ENCODE assay signal across 9 mouse cellular contexts in the genomic region with DNA sequence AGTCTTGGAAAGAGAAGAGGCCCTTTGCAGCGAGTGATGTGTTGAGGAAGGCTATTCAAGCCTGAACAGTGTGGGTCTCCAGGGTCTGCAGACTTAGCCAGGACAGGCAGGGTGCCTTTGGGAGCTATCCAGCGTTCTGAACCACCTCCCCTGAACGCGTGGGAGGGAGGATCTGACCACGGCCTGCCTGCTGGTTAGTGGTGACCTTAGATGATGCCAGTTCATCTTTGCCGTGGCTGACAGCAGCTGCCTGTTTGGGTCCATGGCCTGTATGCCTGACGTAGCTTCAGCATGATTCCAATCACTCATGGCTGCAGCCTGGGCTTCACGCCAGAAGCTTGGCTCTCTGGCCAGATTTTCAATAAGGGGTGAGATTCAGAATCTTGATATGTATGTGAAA. TPM values are rescaled to one million over a fixed set of nuclear protein-coding genes. Genes with fewer than 3 reads are reported as not detected.
A peak's percentile ranks its signal among the peaks of the same experiment; 100 is the strongest.
DNase-seq lines count a peak whose midpoint lies in the region; ATAC-seq and TF ChIP-seq lines count a peak whose summit lies in the region.
"Had no signal": no experiment of that assay in that cellular context is flagged by ENCODE, and none has a peak within 500 bp of the region (broad histone marks: within the 10 kb centered on the region; RNA-seq: fewer than 3 reads in every experiment).

No protein-coding gene starts in this region.

- no peak overlapping the region for H3K27ac ChIP-seq in forebrain, postnatal 0 days (ENCODE audit: low read depth, low read length)
- no peak overlapping the region for H3K27ac ChIP-seq in forebrain, embryonic 15.5 days (replicated peaks)
- no peak overlapping the region for H3K27ac ChIP-seq in midbrain, embryonic 10.5 days (replicated peaks)
- no peak overlapping the region for H3K27ac ChIP-seq in midbrain, embryonic 11.5 days (ENCODE audit: low read depth, low read length)
- H3K27ac ChIP-seq in stomach, postnatal 0 days (replicated peaks), result no peak overlapping the region
- H3K27ac ChIP-seq: liver, embryonic 15.5 days had no signal

- H3K36me3 ChIP-seq in forebrain, postnatal 0 days (ENCODE audit: insufficient read depth), result no peaks in the 10 kb centered on the region
- no peaks in the 10 kb centered on the region for H3K36me3 ChIP-seq in forebrain, embryonic 15.5 days
- H3K36me3 ChIP-seq in midbrain, embryonic 10.5 days, result no peaks in the 10 kb centered on the region
- no peaks in the 10 kb centered on the region for H3K36me3 ChIP-seq in midbrain, embryonic 11.5 days (ENCODE audit: control insufficient read depth, insufficient read depth, low read length)
- no peaks in the 10 kb centered on the region for H3K36me3 ChIP-seq in stomach, postnatal 0 days (ENCODE audit: control insufficient read depth, insufficient read depth, low read length)
- H3K36me3 ChIP-seq: liver, embryonic 15.5 days had no signal

- no peak overlapping the region for H3K4me2 ChIP-seq in forebrain, postnatal 0 days (ENCODE audit: low read depth)
- H3K4me2 ChIP-seq in forebrain, embryonic 15.5 days (replicated peaks), result no peak overlapping the region
- H3K4me2 ChIP-seq in midbrain, embryonic 11.5 days, result no peak overlapping the region
- no peak overlapping the region for H3K4me2 ChIP-seq in stomach, postnatal 0 days (replicated peaks; ENCODE audit: low read depth)
- H3K4me2 ChIP-seq: liver, embryonic 15.5 days had no signal

- no peak overlapping the region for H3K4me3 ChIP-seq in forebrain, postnatal 0 days (ENCODE audit: low read depth, low read length)
- H3K4me3 ChIP-seq in forebrain, embryonic 15.5 days, result no peak overlapping the region
- no peak overlapping the region for H3K4me3 ChIP-seq in midbrain, embryonic 10.5 days
- H3K4me3 ChIP-seq in midbrain, embryonic 11.5 days (ENCODE audit: low read depth, low read length), result no peak overlapping the region
- H3K4me3 ChIP-seq in stomach, postnatal 0 days (ENCODE audit: low read depth, low read length), result no peak overlapping the region
- H3K4me3 ChIP-seq: liver, embryonic 15.5 days had no signal

- no peak for TF ChIP-seq EP300 in stomach, postnatal 0 days (optimal IDR thresholded peaks at IDR 0.05)

- H3K9me3 ChIP-seq in forebrain, postnatal 0 days (ENCODE audit: low read length), result no peaks in the 10 kb centered on the region
- no peaks in the 10 kb centered on the region for H3K9me3 ChIP-seq in forebrain, embryonic 15.5 days
- no peaks in the 10 kb centered on the region for H3K9me3 ChIP-seq in midbrain, embryonic 10.5 days (replicated peaks)
- H3K9me3 ChIP-seq in midbrain, embryonic 11.5 days (ENCODE audit: control insufficient read depth, low read length), result no peaks in the 10 kb centered on the region
- no peaks in the 10 kb centered on the region for H3K9me3 ChIP-seq in stomach, postnatal 0 days (ENCODE audit: control insufficient read depth, low read length)
- H3K9me3 ChIP-seq: liver, embryonic 15.5 days had no signal

- no peak for TF ChIP-seq CTCF in forebrain, postnatal 0 days (IDR thresholded peaks at IDR 0.05; ENCODE audit: low read depth)
- no peak for TF ChIP-seq CTCF in stomach, postnatal 0 days (IDR thresholded peaks at IDR 0.05; ENCODE audit: low read depth)

- H3K4me1 ChIP-seq in forebrain, postnatal 0 days (ENCODE audit: insufficient read depth), result peaks cover 17% of the 10 kb centered on the region; the same call in 1 of the 2 replicates
- peaks cover 25% of the 10 kb centered on the region for H3K4me1 ChIP-seq in forebrain, embryonic 15.5 days
- peaks cover 33% of the 10 kb centered on the region for H3K4me1 ChIP-seq in midbrain, embryonic 10.5 days
- 0 out of 2 replicates have a peak, but pooled peaks cover 4% of the 10 kb centered on the region for H3K4me1 ChIP-seq in midbrain, embryonic 11.5 days (ENCODE audit: control insufficient read depth, insufficient read depth, low read length)
- no peaks in the 10 kb centered on the region for H3K4me1 ChIP-seq in stomach, postnatal 0 days (replicated peaks; ENCODE audit: control insufficient read depth, insufficient read depth)
- H3K4me1 ChIP-seq: liver, embryonic 15.5 days had no signal

- WGBS in forebrain, postnatal 0 days, result 14% methylated on average over 8 of the region's 8 CpGs
- 8% methylated on average over 8 of the region's 8 CpGs for WGBS in forebrain, embryonic 15.5 days
- WGBS in midbrain, embryonic 10.5 days, result 25% methylated on average over 8 of the region's 8 CpGs
- WGBS in midbrain, embryonic 11.5 days, result 26% methylated on average over 8 of the region's 8 CpGs
- 16% methylated on average over 8 of the region's 8 CpGs for WGBS in stomach, postnatal 0 days

- no peak for ATAC-seq in forebrain, postnatal 0 days
- ATAC-seq in forebrain, embryonic 15.5 days (replicated peaks), result no peak
- ATAC-seq in midbrain, embryonic 11.5 days (ENCODE audit: low FRiP score), result no peak
- ATAC-seq in stomach, postnatal 0 days (ENCODE audit: low FRiP score, low TSS enrichment), result no peak
- ATAC-seq in activated CD4-positive, CD25-positive, alpha-beta regulatory T cell, adult 4 months, result no peak

- peak; percentile 35 for DNase-seq in forebrain, postnatal 0 days
- DNase-seq in midbrain, embryonic 10.5 days (ENCODE audit: low spot score), result peak; percentile 46
- no peak for DNase-seq in midbrain, embryonic 11.5 days (ENCODE audit: low spot score, missing footprints)
- DNase-seq in cerebellum, postnatal 10 days, result peak; percentile 85 to 89
- DNase-seq in kidney, postnatal 4 days, result peak; percentile 80 to 83
- DNase-seq in stomach, postnatal 0 days (ENCODE audit: low spot score), result peak; percentile 50

- no peak overlapping the region for H3K9ac ChIP-seq in forebrain, postnatal 0 days
- no peak overlapping the region for H3K9ac ChIP-seq in forebrain, embryonic 15.5 days (replicated peaks)
- no peak overlapping the region for H3K9ac ChIP-seq in midbrain, embryonic 11.5 days (ENCODE audit: low read length)
- no peak overlapping the region for H3K9ac ChIP-seq in stomach, postnatal 0 days (ENCODE audit: low read length)
- H3K9ac ChIP-seq: liver, embryonic 15.5 days had no signal

- H3K27me3 ChIP-seq in forebrain, postnatal 0 days (ENCODE audit: insufficient read depth, low read length), result no peaks in the 10 kb centered on the region
- no peaks in the 10 kb centered on the region for H3K27me3 ChIP-seq in forebrain, embryonic 15.5 days
- no peaks in the 10 kb centered on the region for H3K27me3 ChIP-seq in midbrain, embryonic 10.5 days (ENCODE audit: low read depth, poor library complexity, severe bottlenecking)
- no peaks in the 10 kb centered on the region for H3K27me3 ChIP-seq in midbrain, embryonic 11.5 days (ENCODE audit: control insufficient read depth, insufficient read depth, low read length)
- H3K27me3 ChIP-seq in stomach, postnatal 0 days (ENCODE audit: control insufficient read depth, insufficient read depth, low read length), result no peaks in the 10 kb centered on the region
- H3K27me3 ChIP-seq: liver, embryonic 15.5 days had no signal

RNA-seq across cellular contexts. Expression of gene Fam219a, which starts 23.4 kb away (rescaled TPM):
- 76.6 and 95.8 TPM in 2 replicates for total RNA-seq in forebrain, postnatal 0 days (2014; rRNA removed)
- polyA plus RNA-seq in forebrain, postnatal 0 days (2015; fragmentation: Nextera tagmentation; extraction: Ambion mirVana), result 13.8 and 18.6 TPM in 2 replicates
- 14.3 and 14.7 TPM in 2 replicates for polyA plus RNA-seq in forebrain, embryonic 15.5 days (2015; fragmentation: Nextera tagmentation; extraction: Ambion mirVana)
- polyA plus RNA-seq in midbrain, embryonic 10.5 days (2016; fragmentation: Nextera tagmentation; extraction: Ambion mirVana), result 4.1 and 5.7 TPM in 2 replicates
- 8.5 and 8.8 TPM in 2 replicates for polyA plus RNA-seq in midbrain, embryonic 11.5 days (2014; fragmentation: Nextera tagmentation; extraction: Ambion mirVana)
- polyA plus RNA-seq in stomach, postnatal 0 days (2015; fragmentation: Nextera tagmentation; extraction: Ambion mirVana), result 1.4 and 2.4 TPM in 2 replicates
- under 1 TPM; 0.18 to 0.29 TPM for polyA plus RNA-seq in activated CD4-positive, CD25-positive, alpha-beta regulatory T cell, adult 4 months (2017; shearing (Covaris generic))

RNA-seq across cellular contexts. Expression of gene Dnaic1, which starts 23.6 kb away (rescaled TPM):
- total RNA-seq in forebrain, postnatal 0 days (2014; rRNA removed), result 2.2 and 4.9 TPM in 2 replicates
- polyA plus RNA-seq in forebrain, postnatal 0 days (2015; fragmentation: Nextera tagmentation; extraction: Ambion mirVana), result 2.7 and 2.8 TPM in 2 replicates
- 2.0 TPM in 2 replicates for polyA plus RNA-seq in forebrain, embryonic 15.5 days (2015; fragmentation: Nextera tagmentation; extraction: Ambion mirVana)
- 1.6 and 2.2 TPM in 2 replicates for polyA plus RNA-seq in midbrain, embryonic 10.5 days (2016; fragmentation: Nextera tagmentation; extraction: Ambion mirVana)
- polyA plus RNA-seq in midbrain, embryonic 11.5 days (2014; fragmentation: Nextera tagmentation; extraction: Ambion mirVana), result 1.7 and 1.9 TPM in 2 replicates
- polyA plus RNA-seq in stomach, postnatal 0 days (2015; fragmentation: Nextera tagmentation; extraction: Ambion mirVana), result 6.0 and 6.5 TPM in 2 replicates
- not detected for polyA plus RNA-seq in activated CD4-positive, CD25-positive, alpha-beta regulatory T cell, adult 4 months (2017; shearing (Covaris generic))

RNA-seq across cellular contexts. Expression of gene 1110017D15Rik, which starts 28.9 kb away (rescaled TPM):
- total RNA-seq in forebrain, postnatal 0 days (2014; rRNA removed), result 11.8 and 15.6 TPM in 2 replicates
- 21.1 and 21.7 TPM in 2 replicates for polyA plus RNA-seq in forebrain, postnatal 0 days (2015; fragmentation: Nextera tagmentation; extraction: Ambion mirVana)
- 9.4 and 15.7 TPM in 2 replicates for polyA plus RNA-seq in forebrain, embryonic 15.5 days (2015; fragmentation: Nextera tagmentation; extraction: Ambion mirVana)
- 3.4 and 4.2 TPM in 2 replicates for polyA plus RNA-seq in midbrain, embryonic 10.5 days (2016; fragmentation: Nextera tagmentation; extraction: Ambion mirVana)
- polyA plus RNA-seq in midbrain, embryonic 11.5 days (2014; fragmentation: Nextera tagmentation; extraction: Ambion mirVana), result 3.6 and 4.6 TPM in 2 replicates
- 0.51 and 0.53 TPM in 2 replicates for polyA plus RNA-seq in stomach, postnatal 0 days (2015; fragmentation: Nextera tagmentation; extraction: Ambion mirVana)
- not detected for polyA plus RNA-seq in activated CD4-positive, CD25-positive, alpha-beta regulatory T cell, adult 4 months (2017; shearing (Covaris generic))
- polyA plus RNA-seq: liver, embryonic 15.5 days had no signal

RNA-seq across cellular contexts. Expression of gene AI464131, which starts 43.1 kb away (rescaled TPM):
- total RNA-seq in forebrain, postnatal 0 days (2014; rRNA removed), result 14.7 and 16.0 TPM in 2 replicates
- polyA plus RNA-seq in forebrain, postnatal 0 days (2015; fragmentation: Nextera tagmentation; extraction: Ambion mirVana), result 4.7 and 8.2 TPM in 2 replicates
- polyA plus RNA-seq in forebrain, embryonic 15.5 days (2015; fragmentation: Nextera tagmentation; extraction: Ambion mirVana), result 2.8 and 3.1 TPM in 2 replicates
- polyA plus RNA-seq in midbrain, embryonic 10.5 days (2016; fragmentation: Nextera tagmentation; extraction: Ambion mirVana), result 7.3 and 9.2 TPM in 2 replicates
- 6.9 and 7.6 TPM in 2 replicates for polyA plus RNA-seq in midbrain, embryonic 11.5 days (2014; fragmentation: Nextera tagmentation; extraction: Ambion mirVana)
- polyA plus RNA-seq in stomach, postnatal 0 days (2015; fragmentation: Nextera tagmentation; extraction: Ambion mirVana), result 3.9 and 4.5 TPM in 2 replicates
- polyA plus RNA-seq in activated CD4-positive, CD25-positive, alpha-beta regulatory T cell, adult 4 months (2017; shearing (Covaris generic)), result not detected
